Mouse (Mus musculus) brain, embryonic 18.5 days (tissue): ENCODE data around the gene Ntrk3.

Experiments used
- DNase-seq: peaks from one replicate; pipeline ENCODE4 v3.0.0-alpha.2; 2012; ENCODE audit warnings: low read depth, low spot score

Ntrk3 gene

DNA sequence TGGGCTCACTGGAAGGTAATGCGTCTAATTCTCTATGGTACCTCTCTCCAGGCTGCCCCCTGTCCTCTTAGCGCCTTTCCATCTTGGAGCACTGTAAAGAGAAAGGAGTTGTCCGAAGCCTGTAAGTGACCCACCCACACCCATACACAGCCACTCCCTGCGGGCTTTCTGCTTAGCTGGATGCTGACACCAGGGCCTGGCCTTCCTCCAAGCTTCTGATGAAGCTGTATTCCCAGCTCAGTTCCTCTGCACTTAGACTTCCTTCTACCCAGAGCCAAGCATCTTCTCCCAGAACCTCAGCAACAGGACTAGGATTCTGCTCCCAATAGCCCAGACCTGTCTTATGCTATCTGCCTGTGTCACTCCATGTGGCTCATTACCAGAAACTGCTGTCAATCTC, 114.1 kb downstream of the Ntrk3 start:
- DNase-seq: no peak

DNA sequence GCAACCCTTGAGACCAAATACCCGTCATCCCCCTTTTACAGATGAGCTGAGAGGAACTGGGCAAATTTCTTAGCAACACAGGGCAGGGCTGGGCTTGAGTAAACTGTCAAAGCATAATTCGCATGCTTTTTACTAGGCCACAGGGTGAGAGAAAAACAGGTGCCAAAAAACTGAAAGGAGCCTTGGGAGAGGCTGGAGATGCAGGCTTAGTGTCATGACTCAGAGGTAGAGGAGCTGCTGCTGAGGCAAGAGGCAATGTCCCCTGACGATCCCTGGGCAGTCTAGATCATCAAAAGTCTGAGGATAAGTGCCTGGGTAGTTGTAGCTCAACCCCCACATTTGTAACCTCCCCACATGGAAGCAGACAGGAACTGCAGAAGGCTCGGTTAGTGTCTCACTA, 116.7 kb downstream of the Ntrk3 start:
- no peak for DNase-seq

DNA sequence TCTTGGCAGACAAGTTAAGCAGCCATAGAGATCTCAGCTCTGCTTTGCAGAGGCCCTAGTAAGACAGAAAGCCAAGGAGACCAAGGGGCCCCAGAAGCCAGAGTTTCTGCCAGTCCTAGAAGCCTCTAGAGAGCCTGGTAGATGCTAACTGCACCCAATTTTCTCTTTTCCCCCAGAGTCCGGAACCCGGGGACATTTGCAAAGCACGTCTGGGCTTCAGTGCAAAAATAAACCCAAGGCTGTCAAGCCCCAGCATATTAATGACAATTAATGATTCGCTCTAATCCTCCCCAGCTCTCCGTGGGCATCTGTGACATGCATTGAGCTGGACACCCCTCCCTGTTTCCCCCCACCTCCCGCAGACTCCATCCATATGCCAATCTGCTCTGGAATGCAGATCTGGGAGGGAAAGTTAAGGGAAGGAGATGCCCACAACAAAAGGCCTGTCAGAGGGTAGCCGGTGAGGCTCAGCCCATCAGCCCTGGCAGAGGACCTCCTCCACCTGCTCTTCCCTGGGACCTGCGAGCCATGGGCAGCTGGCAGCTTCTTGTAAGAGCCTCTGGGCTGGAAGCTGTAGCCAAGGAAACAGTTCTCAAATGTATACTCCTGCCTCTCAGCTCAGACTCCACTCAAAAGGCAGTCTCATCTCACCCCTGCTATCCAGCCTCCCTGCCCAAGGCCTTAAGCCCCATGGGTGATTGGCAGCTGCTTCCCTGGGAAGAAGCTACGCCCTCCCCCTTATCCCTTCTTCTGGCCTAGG, 117.8 kb downstream of the Ntrk3 start:
- no peak for DNase-seq

DNA sequence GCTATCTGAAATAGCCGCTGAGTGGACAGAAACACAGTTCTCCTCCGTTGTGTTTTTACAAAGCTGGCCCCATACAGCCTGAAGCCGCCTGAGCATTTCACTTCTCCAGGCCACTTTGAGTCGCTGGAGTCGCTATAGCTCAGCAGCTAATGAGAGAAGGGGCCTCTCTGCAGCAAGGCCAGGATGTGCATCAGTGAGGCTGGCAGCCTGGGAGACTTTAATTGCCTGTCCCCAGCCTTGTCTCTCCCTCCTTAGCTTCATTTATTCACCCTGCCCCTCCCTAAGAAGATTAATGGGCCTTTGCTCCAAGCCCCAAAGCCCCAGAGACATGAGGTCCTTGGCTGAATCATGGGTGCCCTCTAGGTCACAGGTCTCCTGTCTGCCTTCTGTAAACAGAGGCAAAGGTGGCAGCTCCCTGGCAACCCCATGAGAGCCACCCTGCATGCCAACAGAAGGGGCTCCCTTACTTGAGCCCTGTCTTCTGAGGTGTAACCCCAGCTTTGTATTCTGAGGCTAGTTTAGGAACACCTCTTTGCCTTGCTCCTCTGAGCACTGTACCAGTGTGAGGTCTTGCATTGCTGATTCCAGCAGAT, 132.2 kb downstream of the Ntrk3 start:
- DNase-seq: no peak

DNA sequence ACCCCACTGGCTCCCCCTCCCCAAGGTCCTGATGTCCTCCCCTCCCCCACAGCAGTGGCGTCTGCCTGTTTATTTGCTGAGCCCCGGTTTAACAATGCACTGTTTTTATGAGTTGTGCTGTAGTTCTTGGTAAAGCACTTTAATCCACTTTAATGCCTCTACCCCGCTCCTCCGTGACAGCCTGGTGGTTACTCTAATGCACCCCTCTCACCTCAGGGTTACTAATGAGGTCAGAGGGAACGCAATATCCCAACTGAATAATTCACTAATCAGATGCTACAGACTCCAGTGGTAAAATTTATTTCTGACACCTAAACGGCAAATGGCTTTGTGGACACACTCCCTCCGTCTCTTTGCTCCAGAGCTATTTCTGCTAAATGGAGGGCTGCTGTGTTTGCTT, 133.9 kb downstream of the Ntrk3 start:
- no peak for DNase-seq

- DNase-seq: no peak
Observed at GRCm38 (mm10) chr7:78601851-78602250, 136.0 kb downstream of the Ntrk3 start.

DNA sequence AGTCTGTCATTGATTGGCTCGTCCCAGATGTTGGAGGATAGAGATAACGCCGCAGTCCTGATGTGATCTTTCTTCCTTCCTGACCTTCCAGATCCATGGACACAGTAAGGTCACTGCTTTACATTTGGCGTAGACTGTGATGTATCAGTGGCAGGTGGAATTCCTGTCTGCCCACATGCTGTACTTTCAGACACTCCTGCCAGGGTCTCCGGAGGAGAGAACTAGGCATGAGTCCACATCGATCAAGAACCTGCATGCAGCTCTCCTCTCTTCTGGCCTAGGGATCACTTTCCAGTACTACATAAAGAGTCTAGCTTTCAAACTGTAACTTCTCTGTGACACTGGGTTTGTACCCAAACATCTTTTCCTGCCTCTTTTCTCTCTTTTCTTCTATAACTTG, 136.9 kb downstream of the Ntrk3 start:
- DNase-seq: no peak

DNA sequence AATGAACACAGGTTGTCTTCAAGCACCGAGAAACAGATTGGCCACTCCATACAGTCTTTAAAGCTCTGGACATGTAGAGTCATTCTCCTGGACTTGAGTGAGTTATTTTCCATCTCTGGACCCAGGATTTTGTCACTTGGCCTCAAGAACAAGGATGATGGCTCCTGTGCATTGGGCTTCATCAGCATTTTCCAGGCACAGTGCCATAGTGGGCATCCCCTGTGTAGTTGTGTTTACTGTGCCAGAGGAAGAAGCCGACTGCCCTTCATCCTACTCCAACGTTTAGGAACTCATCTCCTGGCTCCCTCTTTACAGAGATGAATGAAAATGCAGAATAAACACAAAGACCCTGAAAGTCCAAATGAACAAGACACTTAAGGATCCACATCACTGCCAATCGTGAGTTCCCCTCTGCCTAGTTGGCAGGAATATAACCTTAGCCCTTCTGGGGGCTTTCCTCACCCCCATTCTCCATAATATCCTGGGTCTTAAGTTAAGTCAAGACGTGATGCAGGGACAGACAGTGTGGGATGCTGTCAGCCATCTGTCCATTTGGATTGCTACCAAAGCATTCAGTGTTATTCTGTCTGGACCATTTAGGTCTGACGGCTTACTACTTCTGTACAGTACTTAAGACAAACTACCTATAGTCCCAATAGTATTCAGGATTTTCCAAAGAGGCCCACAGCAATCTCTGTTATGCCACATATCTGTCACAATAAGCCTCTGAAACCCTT, 137.7 kb downstream of the Ntrk3 start:
- no peak for DNase-seq

DNA sequence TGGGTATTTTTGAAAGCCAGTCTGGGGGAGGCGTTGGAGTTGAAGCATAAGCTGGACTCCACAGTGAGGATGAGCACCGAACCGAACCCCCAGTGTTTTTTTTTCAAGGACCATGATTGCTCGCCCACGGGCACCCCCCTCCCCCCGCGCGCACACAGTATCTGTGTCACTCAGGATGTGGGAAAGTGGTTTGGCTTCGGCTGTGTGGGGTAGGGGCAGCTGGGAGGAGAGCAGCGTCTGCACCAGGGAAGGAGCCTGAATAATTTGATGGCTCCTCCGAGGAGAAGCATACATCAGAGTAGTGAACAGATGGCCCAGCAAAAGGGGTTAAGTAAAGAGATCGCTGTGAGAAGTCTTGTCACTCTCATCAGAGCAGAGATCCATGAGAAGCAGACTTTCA, 139.7 kb downstream of the Ntrk3 start:
- no peak for DNase-seq

GRCm38 (mm10) chr7:78597251-78598129, 140.3 kb downstream of the Ntrk3 start:
- no peak for DNase-seq

DNA sequence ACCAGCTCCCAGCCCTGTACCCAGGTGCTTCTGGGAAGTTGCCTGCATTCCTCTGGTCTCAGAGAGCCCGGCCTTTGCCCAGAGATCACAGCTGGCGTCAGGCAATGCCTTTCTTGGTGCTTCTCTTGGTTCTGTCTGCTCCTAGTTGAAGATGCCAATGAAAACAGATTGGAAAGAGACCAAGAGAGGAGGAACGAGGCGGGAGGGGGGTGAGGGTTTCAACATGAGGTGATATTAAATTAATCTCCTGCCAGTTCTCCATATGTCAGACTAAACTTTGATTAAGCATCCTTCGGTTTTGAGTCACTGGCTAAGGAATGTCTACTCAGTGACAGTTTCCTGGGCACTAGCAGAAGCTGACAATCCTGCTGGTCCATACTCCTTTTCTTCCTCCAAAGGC, 141.3 kb downstream of the Ntrk3 start:
- no peak for DNase-seq

GRCm38 (mm10) chr7:78595895-78596294, 141.9 kb downstream of the Ntrk3 start:
- DNase-seq: no peak

- DNase-seq: no peak
Observed at GRCm38 (mm10) chr7:78592948-78593347, 144.9 kb downstream of the Ntrk3 start.

GRCm38 (mm10) chr7:78592172-78592571, 145.6 kb downstream of the Ntrk3 start:
- no peak for DNase-seq

GRCm38 (mm10) chr7:78589766-78590165, 148.0 kb downstream of the Ntrk3 start:
- DNase-seq: no peak

DNA sequence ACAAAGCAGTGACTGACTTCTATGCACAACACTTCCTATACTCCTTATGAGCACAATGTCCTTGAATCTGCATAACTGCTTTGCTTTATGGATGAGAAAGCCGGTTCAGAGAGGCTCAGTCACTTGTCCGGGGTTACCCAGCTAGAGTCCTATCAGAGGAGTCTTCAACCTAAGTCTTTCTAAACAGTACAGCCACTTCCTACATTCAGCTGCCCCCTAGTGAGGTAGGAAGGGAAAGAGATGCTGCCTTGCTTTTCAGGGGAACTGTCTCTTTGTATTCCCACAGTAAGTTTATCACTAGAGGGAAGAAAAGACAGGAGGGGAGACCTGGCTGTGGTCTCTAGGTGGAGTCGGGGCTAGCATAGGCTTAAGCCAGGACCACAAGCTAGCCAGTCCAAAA, 151.0 kb downstream of the Ntrk3 start:
- DNase-seq: no peak

DNA sequence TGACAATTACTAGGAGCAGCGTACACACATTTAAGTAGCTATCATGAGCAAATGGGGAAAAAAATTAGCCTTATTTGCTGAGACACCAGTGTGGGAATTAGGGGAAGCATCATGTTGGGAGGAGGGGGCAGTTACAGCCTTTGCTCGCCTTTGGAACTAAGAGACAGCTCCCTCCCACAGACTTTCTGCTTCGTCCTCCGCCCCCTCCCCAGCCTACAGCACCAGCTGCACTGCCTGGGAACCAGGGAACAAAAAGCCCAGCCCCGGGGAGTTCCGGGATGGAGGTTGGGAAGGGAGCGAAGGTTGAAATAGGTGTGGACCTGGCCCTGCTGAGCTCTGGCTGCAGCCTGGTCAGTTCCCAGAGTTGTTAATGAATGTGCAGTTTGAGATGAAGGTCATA, 151.9 kb downstream of the Ntrk3 start:
- DNase-seq: no peak

- no peak for DNase-seq
Observed at GRCm38 (mm10) chr7:78584936-78585335, 152.9 kb downstream of the Ntrk3 start.

DNA sequence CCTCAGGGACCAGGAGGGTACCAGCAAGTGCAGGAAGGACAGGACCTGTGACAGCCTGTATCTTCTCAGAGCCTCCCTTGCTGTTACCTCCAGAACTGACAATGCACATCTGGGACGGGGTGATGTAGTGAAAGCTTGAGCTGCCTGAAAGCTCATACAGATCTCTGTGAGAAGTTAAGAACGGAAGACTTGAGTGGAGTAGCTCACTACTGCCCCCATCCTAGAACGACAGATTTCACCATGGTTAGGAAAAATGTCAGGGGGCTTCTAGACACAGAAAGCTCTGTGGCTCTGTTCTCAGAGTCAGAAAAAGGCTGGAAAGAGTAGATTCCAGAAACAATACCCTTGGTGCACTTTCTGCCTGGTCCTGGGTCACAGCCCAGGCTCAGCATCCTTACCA, 153.3 kb downstream of the Ntrk3 start:
- DNase-seq: no peak

DNA sequence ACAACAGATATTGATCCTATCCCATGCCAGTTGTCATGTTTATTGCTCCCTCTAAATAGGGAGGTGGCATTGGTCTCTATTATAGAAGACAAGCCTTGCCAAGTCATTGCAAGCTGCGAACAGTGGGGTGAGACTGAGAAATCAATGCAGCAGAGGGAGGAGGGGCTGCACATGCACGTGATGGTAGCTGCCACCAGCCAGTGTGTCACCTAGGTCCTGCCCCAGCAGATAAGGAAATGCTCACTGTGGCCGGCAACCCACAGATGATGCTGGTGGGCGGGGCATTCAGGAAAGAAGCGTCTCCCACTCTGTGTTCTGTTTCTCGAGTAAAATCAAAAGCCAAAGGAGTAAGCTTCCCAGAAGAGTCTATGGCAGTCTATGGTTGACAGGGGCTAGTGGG, 154.1 kb downstream of the Ntrk3 start:
- DNase-seq: no peak

DNA sequence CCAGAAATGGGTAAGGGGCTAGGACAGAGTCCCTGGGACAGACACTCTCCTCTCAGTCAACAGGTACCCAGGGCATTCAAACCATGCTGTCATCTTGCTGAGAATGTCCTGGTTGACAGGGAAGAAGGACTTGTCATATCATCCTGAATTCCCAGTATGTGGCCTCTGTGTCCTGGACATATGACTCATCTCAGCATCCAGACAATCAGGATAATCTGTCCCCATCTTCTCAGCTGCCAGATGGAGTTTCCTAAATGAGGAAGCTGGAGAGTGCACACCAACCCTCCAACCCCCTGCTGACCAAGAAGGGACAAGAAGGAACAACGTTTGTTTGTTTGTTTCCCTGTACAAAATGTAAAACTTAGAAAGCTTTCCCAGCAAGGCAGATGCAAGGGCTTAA, 156.5 kb downstream of the Ntrk3 start:
- no peak for DNase-seq
